Mouse (Mus musculus) B cell, adult 2 months (primary cell): Measurements from ENCODE around the gene Dcaf7.

Experiments used
- DNase-seq, 2 experiments: peaks; one replicate each; pipeline ENCODE4 v3.0.0; 2022

Gene Dcaf7

DNA sequence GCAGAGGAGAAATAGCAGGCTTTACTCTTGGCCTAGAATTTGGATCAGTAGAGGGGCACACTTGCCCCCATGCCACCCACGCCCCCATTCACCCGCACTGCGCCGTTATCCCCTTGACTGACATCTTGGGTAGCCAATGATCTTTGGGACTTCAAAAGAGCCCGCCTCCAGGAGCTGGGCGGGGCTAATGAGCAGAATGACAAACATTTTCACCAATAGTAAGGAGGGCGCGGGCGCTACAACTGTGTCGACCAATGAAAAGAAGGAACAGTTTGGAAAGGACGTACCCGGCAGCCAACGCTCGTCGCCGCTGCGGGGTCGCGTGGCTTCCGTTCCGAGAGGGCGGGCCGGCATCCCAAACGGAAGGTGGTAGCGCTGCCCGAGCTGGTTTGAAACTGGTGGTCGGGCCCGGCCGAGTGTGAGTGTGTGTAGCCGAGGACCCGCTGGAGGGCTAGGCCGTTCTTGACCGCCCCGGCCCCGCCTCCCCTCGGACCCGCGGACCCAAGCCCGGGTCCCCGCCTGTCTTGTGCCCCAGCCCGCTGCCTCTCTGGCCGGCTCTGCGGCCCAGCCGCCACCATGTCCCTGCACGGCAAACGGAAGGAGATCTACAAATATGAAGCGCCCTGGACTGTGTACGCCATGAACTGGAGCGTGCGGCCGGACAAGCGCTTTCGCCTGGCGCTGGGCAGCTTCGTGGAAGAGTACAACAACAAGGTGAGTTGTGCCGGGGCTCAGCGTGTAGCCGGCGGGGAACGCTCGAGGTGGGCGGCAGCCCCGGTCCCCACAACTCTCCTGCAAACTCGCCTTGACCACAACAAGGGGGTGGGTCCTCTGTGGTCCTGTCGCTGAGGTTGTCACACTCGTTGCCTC is at the start of gene Dcaf7:
Gene Dcaf7 (plus strand): TSS at position 325 of the 870 bp plus-strand sequence.
- peak; percentile 99 for DNase-seq

DNA sequence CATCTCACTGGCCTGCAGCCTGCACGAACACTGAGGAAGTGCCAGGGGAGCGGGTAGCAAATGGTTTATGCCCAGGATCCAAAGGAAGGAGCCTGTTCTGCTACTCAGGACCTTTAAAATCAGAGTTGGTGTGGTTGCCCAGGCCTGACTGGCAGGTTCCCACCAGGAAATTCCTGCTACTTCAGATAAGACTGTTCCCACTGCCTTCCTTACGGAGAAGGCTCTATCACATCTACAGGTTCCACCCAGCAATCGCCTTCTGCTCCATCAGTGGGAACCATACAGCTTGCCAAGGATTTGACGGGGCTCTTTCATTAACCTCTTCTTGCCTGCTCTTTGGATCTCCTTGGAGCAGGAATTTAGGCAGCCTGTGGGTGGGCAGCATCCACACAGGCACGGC is 49.2 kb upstream of the Dcaf7 start:
- no peak for DNase-seq

DNA sequence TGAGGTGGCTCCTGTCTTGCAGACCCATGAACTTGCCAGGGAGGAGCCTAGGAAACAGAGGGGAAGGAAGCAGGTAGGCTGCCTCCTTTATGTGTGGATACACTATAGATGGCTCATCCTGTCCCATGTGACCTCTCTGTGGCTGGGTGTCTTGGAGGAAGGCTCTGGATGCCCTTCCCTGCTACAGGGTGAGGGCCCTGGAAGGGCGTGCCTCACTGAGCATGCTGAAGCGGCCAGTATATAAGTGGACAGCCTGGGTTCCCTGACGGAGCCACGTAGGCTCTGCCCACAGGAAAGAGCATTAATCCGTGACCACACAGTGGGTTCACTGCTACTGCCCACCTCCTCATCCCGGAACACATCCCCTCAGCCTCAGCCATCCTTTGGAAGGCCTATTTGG is 47.2 kb upstream of the Dcaf7 start:
- DNase-seq, result no peak

DNA sequence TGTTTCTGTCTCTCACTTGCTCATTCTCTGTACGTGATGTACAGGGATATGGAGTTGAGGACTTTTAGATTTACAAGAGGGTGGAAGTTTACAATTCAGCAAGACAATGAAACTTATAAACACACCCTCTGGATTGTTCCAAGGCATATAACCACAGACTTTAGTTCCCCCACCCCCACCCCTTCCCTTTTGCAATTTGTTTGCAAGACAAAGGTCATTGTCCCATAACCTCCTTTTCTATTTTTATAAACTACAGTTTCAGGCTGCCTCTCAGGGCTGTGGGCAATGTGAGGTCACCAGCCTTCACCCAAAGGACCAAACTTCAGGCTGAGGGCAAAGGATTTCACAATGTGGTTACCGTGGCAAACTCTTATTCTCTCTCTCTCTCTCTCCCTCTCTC is 46.4 kb upstream of the Dcaf7 start:
- no peak for DNase-seq

DNA sequence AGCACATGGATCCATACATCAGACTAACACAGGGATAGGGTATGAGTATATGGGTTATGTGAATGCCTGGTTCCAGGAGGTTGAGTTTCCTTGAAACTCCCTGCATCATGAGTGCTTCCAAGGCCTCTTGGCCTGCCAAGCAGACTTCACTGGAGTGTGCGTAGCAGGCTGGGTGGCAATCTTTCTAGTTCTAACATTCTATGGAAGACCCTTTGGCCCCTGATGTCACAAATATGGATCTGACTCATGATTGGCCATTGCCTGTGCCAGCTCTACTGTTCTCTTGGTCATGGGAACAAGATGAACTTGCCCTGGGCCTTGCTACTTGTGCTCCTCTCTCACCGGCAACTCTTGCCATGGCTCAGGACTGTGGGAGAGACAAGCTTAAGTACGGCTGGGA is 42.3 kb upstream of the Dcaf7 start, which contains the start of gene Ace3:
Gene Ace3 (plus strand): TSS at position 301 of the 400 bp plus-strand sequence.
- DNase-seq, result no peak

DNA sequence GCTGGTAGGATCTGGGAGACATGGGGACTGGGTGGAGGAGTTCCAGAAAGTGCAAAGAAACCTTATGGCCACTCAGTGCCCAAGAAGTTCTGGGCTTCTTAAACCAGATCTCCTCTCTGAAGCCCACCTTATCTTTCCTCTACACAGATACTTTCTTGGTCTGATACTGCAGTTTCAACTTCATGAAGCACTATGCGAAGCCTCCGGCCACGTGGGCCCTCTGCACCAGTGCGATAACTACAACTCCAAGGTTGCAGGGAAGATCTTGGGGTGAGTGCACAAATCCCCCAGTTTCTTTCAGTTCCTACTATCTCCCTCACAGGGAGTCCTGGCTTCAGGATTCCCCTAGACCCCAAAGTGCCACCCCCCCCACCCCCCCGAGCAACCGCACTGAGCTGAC is 36.6 kb upstream of the Dcaf7 start:
- no peak for DNase-seq

- peak; percentile 40 to 53 for DNase-seq
Measured at GRCm38 (mm10) chr11:106001718-106002117, 35.0 kb upstream of the Dcaf7 start.

GRCm38 (mm10) chr11:106004576-106004975 is 32.1 kb upstream of the Dcaf7 start:
- DNase-seq, result no peak

DNA sequence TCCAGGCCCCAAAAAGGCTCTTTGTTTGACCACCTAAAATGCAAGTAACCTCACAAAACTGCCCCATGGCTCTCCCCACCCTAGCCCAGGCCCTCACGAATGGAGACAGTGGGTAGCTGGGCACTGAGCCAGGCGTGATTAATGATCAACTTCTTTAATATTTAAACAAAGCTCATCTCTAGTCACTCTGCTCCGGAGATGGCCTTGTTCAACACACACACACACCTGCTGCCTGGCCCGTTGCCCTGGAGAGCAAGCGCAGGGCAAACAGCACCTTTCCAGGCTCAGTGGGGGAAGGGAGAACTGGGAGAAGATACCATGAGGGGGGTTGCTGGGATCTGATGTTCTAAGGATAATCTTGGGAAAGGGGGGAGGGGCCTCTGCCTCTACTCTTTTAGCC is 30.7 kb upstream of the Dcaf7 start:
- DNase-seq, result no peak

- peak; percentile 69 to 74 for DNase-seq
Measured at GRCm38 (mm10) chr11:106007821-106008220, 28.9 kb upstream of the Dcaf7 start, which contains the start of gene Kcnh6. Gene Kcnh6 (plus strand): TSS chr11:106008124.

DNA sequence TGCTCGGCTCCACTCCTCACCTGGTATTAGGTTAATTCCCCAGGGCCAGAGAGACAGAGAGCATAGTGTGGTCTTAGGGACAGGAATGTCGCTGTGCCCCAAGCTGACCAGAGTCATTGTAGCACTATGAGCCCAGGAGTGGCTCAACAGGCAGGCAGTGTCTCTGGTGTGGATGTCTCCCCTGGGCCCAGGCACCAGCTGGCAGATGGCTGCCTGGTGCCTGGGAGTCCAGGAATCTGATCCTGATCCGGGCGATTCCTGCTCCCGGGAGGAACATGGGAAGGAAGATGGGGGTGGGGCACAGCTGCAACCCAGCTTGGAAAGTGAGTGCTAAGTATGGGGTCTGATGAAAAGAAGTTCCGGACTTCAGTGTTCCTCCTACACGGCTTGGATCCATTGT is 24.0 kb upstream of the Dcaf7 start:
- DNase-seq, result no peak

- no peak for DNase-seq
Measured at GRCm38 (mm10) chr11:106013556-106014225, 23.0 kb upstream of the Dcaf7 start.

- DNase-seq, result no peak
Measured at GRCm38 (mm10) chr11:106016440-106016839, 20.2 kb upstream of the Dcaf7 start.

DNA sequence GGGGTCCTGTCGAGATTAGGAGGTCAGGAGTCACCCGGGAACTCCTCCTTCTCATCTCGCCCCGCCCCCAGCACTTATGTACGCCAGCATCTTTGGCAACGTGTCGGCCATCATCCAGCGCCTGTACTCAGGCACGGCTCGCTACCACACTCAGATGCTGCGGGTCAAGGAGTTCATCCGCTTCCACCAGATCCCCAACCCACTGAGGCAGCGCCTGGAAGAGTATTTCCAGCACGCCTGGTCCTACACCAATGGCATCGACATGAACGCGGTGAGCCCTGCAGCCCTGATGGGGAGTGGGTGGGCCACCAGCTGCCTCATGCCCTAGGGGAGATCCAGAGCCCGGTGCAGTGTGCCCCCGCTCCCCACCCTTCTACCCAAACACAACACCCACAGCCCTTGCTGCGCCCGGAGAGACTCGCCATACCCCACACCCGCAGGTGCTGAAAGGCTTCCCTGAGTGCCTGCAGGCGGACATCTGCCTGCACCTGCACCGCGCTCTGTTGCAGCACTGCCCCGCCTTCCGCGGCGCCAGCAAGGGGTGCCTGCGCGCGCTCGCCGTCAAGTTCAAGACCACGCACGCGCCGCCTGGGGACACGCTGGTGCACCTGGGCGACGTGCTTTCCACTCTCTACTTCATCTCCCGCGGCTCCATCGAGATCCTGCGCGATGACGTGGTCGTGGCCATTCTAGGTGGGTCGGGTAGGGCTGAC is 16.5 kb upstream of the Dcaf7 start:
- peak; percentile 23 to 45 for DNase-seq

DNA sequence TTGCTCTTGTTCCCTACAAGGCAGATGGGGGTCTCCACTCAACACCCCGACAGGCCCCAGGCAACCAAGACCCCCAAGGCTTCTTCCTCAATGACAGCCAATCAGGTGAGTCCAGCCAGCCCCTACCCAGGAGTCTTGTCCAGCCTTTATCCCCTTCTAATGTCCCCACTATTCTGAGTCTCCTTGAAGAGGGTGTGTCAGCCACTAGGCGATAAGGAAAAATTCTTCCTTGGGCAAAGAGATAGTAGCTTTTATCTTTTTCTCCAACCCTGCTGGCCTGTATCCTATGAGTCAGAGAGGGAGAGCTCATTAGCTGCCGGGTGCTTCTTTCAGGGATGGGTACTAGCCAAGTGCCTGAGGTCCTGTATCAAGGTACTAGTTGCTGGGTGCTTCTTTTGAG is 10.9 kb upstream of the Dcaf7 start:
- DNase-seq, result no peak

GRCm38 (mm10) chr11:106026465-106027151 is 10.1 kb upstream of the Dcaf7 start:
- peak; percentile 86 for DNase-seq

- DNase-seq, result peak; percentile 26 to 29
Measured at GRCm38 (mm10) chr11:106027607-106028006, 9.1 kb upstream of the Dcaf7 start.

- peak in 1 of 2 experiments; percentile 18 for DNase-seq
Measured at GRCm38 (mm10) chr11:106032074-106032473, 4.6 kb upstream of the Dcaf7 start.

- peak; percentile 61 to 63 for DNase-seq
Measured at GRCm38 (mm10) chr11:106033491-106033919, 3.2 kb upstream of the Dcaf7 start.

DNA sequence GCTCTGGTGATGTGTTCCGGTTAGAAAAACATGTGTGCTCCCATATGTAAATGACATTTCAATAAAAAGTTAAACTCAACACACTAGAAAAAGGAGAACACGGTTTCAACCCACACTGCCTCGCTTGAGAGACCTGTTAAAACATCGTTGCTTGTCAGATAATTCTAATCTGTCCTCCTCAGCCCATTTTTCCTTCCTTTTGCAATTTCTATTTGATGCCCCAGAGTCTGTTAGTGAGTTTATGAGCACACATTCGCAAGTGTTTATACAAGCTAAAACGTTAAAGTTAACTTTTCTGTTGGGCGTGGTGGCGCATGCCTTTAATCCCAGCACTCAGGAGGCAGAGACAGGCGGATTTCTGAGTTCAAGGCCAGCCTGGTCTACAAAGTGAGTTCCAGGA is 1.7 kb upstream of the Dcaf7 start:
- no peak for DNase-seq

- DNase-seq, result peak; percentile 50 to 51
Measured at GRCm38 (mm10) chr11:106037418-106037751, 713 bp downstream of the Dcaf7 start.

DNA sequence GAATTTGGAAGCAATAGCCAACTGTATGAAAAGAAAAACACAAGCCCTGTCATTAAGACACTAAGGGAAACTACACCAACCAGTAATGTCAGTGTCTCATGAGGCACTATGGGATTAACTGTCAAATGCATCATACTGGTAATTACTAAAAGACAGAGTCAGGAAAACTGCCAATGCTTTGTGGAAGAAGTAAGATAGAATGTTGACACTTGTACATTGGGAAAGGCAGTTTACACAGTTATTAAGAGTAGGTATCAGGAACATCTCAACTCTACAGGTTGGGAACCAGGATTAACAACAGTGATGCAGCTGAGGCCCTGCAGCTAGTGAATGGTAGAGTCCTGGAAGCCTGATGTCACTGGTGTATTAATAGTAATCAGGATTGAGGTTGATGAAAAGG is 7.7 kb downstream of the Dcaf7 start:
- no peak for DNase-seq

GRCm38 (mm10) chr11:106045256-106045655 is 8.6 kb downstream of the Dcaf7 start:
- DNase-seq, result no peak
